Mouse (Mus musculus) spleen, postnatal 10 days (tissue): Measurements from ENCODE around the gene Tgm4.
A peak's percentile ranks its signal among the peaks of the same experiment; 100 is the strongest.

ENCODE experiments used
- DNase-seq, 2 experiments: peaks; one replicate each; pipeline ENCODE4 v3.0.0; 2021 to 2022; ENCODE audit warnings: low spot score in 2 of 2

The Tgm4 gene

GRCm38 (mm10) chr9:123107186-123107585 is 72.7 kb downstream of the Tgm4 start:
- no peak for DNase-seq

- no peak for DNase-seq
Observed at GRCm38 (mm10) chr9:123109188-123109587, 74.7 kb downstream of the Tgm4 start.

GRCm38 (mm10) chr9:123111751-123112221 is 77.3 kb downstream of the Tgm4 start:
- peak in 1 of 2 experiments; percentile 21 for DNase-seq

- DNase-seq: peak; percentile 87 to 90
Observed at GRCm38 (mm10) chr9:123112805-123113521, 78.4 kb downstream of the Tgm4 start, which contains the start of the genes Zdhhc3 and Exosc7. Gene Zdhhc3, minus strand, starts transcription at chr9:123113205. Gene Exosc7, plus strand, starts transcription at chr9:123113215.

- no peak for DNase-seq
Observed at GRCm38 (mm10) chr9:123113931-123114330, 79.4 kb downstream of the Tgm4 start.

GRCm38 (mm10) chr9:123115566-123115965 is 81.0 kb downstream of the Tgm4 start:
- no peak for DNase-seq
